Mouse (Mus musculus): ENCODE data around the gene C1qb. TPM values are rescaled to one million over a fixed set of nuclear protein-coding genes. Genes with fewer than 3 reads are reported as not detected.

C1qb gene
- polyA plus RNA-seq, 1 experiment from 2014 or later, result 28.9 TPM

- Histone ChIP-seq H3K4me2 (ENCODE audit: low read depth, low read length) (no peak overlapping the region), H3K27ac (replicated peaks; ENCODE audit: low read depth, low read length) (no peak overlapping the region), H3K36me3 (replicated peaks; ENCODE audit: control insufficient read depth, insufficient read depth, low read depth, low read length) (no peaks in the 10 kb centered on the region), H3K27me3 (ENCODE audit: control insufficient read depth, insufficient read depth, low read length) (no peaks in the 10 kb centered on the region), H3K9ac (replicated peaks; ENCODE audit: low read length) (no peak overlapping the region), H3K4me3 (ENCODE audit: low read depth, low read length) (no peak overlapping the region), H3K9me3 (replicated peaks; ENCODE audit: control insufficient read depth, low read length) (no peaks in the 10 kb centered on the region), H3K4me1 (ENCODE audit: control insufficient read depth, insufficient read depth, low read length) (peaks cover 13% of the 10 kb centered on the region)
- WGBS, result 65% methylated on average over 9 of the region's 9 CpGs
- DNase-seq (ENCODE audit: low spot score) (no peak), ATAC-seq (replicated peaks; ENCODE audit: insufficient number of reproducible peaks, low FRiP score, low TSS enrichment, low read depth) (no peak)
Observed at GRCm38 (mm10) chr4:136838462-136838861, 47.5 kb downstream of the C1qb start.

- Histone ChIP-seq H3K9ac (replicated peaks; ENCODE audit: low read length) (no peak overlapping the region), H3K9me3 (replicated peaks; ENCODE audit: control insufficient read depth, low read length) (no peaks in the 10 kb centered on the region), H3K4me1 (ENCODE audit: control insufficient read depth, insufficient read depth, low read length) (peaks cover 13% of the 10 kb centered on the region), H3K27me3 (ENCODE audit: control insufficient read depth, insufficient read depth, low read length) (no peaks in the 10 kb centered on the region), H3K36me3 (replicated peaks; ENCODE audit: control insufficient read depth, insufficient read depth, low read depth, low read length) (no peaks in the 10 kb centered on the region), H3K27ac (replicated peaks; ENCODE audit: low read depth, low read length) (no peak overlapping the region), H3K4me2 (ENCODE audit: low read depth, low read length) (no peak overlapping the region), H3K4me3 (ENCODE audit: low read depth, low read length) (no peak overlapping the region)
- 81% methylated on average over 9 of the region's 9 CpGs for WGBS
- ATAC-seq (replicated peaks; ENCODE audit: insufficient number of reproducible peaks, low FRiP score, low TSS enrichment, low read depth) (no peak), DNase-seq (ENCODE audit: low spot score) (no peak)
Observed at GRCm38 (mm10) chr4:136838026-136838425, 48.0 kb downstream of the C1qb start.

GRCm38 (mm10) chr4:136836387-136836931, 49.5 kb downstream of the C1qb start:
- H3K27me3 ChIP-seq (ENCODE audit: control insufficient read depth, insufficient read depth, low read length), result no peaks in the 10 kb centered on the region
- DNase-seq (ENCODE audit: low spot score), result peak; percentile 70
- peak overlapping the region; percentile 94 for H3K27ac ChIP-seq (replicated peaks; ENCODE audit: low read depth, low read length)
- peak overlapping the region; percentile 98 for H3K4me2 ChIP-seq (ENCODE audit: low read depth, low read length)
- WGBS, result under 1% methylated on average over 26 of the region's 27 CpGs
- no peaks in the 10 kb centered on the region for H3K36me3 ChIP-seq (replicated peaks; ENCODE audit: control insufficient read depth, insufficient read depth, low read depth, low read length)
- ATAC-seq (replicated peaks; ENCODE audit: insufficient number of reproducible peaks, low FRiP score, low TSS enrichment, low read depth), result peak; percentile 61
- peak overlapping the region; percentile 94 for H3K9ac ChIP-seq (replicated peaks; ENCODE audit: low read length)
- H3K9me3 ChIP-seq (replicated peaks; ENCODE audit: control insufficient read depth, low read length), result no peaks in the 10 kb centered on the region
- H3K4me3 ChIP-seq (ENCODE audit: low read depth, low read length), result peak overlapping the region; percentile 92
- H3K4me1 ChIP-seq (ENCODE audit: control insufficient read depth, insufficient read depth, low read length), result peaks cover 13% of the 10 kb centered on the region

GRCm38 (mm10) chr4:136835621-136836386, 50.2 kb downstream of the C1qb start, which contains the start of gene Ephb2:
Gene Ephb2 (minus strand): TSS chr4:136835988.
- no peaks in the 10 kb centered on the region for H3K36me3 ChIP-seq (replicated peaks; ENCODE audit: control insufficient read depth, insufficient read depth, low read depth, low read length)
- peak within 1 kb of the TSS; percentile 94 for H3K9ac ChIP-seq (replicated peaks; ENCODE audit: low read length)
- DNase-seq (ENCODE audit: low spot score) (peak; percentile 84), ATAC-seq (replicated peaks; ENCODE audit: insufficient number of reproducible peaks, low FRiP score, low TSS enrichment, low read depth) (peak; percentile 64)
- WGBS, result under 1% methylated on average over 70 of the region's 88 CpGs
- H3K4me1 ChIP-seq (ENCODE audit: control insufficient read depth, insufficient read depth, low read length), result peaks cover 13% of the 10 kb centered on the region
- peak within 1 kb of the TSS; percentile 98 for H3K4me2 ChIP-seq (ENCODE audit: low read depth, low read length)
- no peaks in the 10 kb centered on the region for H3K9me3 ChIP-seq (replicated peaks; ENCODE audit: control insufficient read depth, low read length)
- H3K4me3 ChIP-seq (ENCODE audit: low read depth, low read length), result peak within 1 kb of the TSS; percentile 92
- H3K27me3 ChIP-seq (ENCODE audit: control insufficient read depth, insufficient read depth, low read length), result no peaks in the 10 kb centered on the region
- H3K27ac ChIP-seq (replicated peaks; ENCODE audit: low read depth, low read length), result peak within 1 kb of the TSS; percentile 94

- Histone ChIP-seq H3K9me3 (replicated peaks; ENCODE audit: control insufficient read depth, low read length) (no peaks in the 10 kb centered on the region), H3K4me1 (ENCODE audit: control insufficient read depth, insufficient read depth, low read length) (peaks cover 16% of the 10 kb centered on the region), H3K36me3 (replicated peaks; ENCODE audit: control insufficient read depth, insufficient read depth, low read depth, low read length) (no peaks in the 10 kb centered on the region), H3K9ac (replicated peaks; ENCODE audit: low read length) (peak overlapping the region; percentile 94), H3K27ac (replicated peaks; ENCODE audit: low read depth, low read length) (peak overlapping the region; percentile 94), H3K4me2 (ENCODE audit: low read depth, low read length) (peak overlapping the region; percentile 98), H3K27me3 (ENCODE audit: control insufficient read depth, insufficient read depth, low read length) (no peaks in the 10 kb centered on the region), H3K4me3 (ENCODE audit: low read depth, low read length) (peak overlapping the region; percentile 92)
- ATAC-seq (replicated peaks; ENCODE audit: insufficient number of reproducible peaks, low FRiP score, low TSS enrichment, low read depth) (0 out of 2 replicates have a peak, but pooled peaks have one; percentile 10), DNase-seq (ENCODE audit: low spot score) (peak; percentile 40)
- under 1% methylated on average over 65 of the region's 76 CpGs for WGBS
Observed at GRCm38 (mm10) chr4:136834815-136835620, 51.0 kb downstream of the C1qb start.

GRCm38 (mm10) chr4:136834439-136834814, 51.6 kb downstream of the C1qb start:
- H3K4me2 ChIP-seq (ENCODE audit: low read depth, low read length), result peak overlapping the region; percentile 98
- H3K4me3 ChIP-seq (ENCODE audit: low read depth, low read length), result peak overlapping the region; percentile 92
- H3K27me3 ChIP-seq (ENCODE audit: control insufficient read depth, insufficient read depth, low read length), result no peaks in the 10 kb centered on the region
- 15% methylated on average over 12 of the region's 12 CpGs for WGBS
- ATAC-seq (replicated peaks; ENCODE audit: insufficient number of reproducible peaks, low FRiP score, low TSS enrichment, low read depth), result no peak
- no peaks in the 10 kb centered on the region for H3K36me3 ChIP-seq (replicated peaks; ENCODE audit: control insufficient read depth, insufficient read depth, low read depth, low read length)
- no peak overlapping the region for H3K27ac ChIP-seq (replicated peaks; ENCODE audit: low read depth, low read length)
- DNase-seq (ENCODE audit: low spot score), result peak; percentile 26
- H3K9me3 ChIP-seq (replicated peaks; ENCODE audit: control insufficient read depth, low read length), result no peaks in the 10 kb centered on the region
- peaks cover 22% of the 10 kb centered on the region for H3K4me1 ChIP-seq (ENCODE audit: control insufficient read depth, insufficient read depth, low read length)
- peak overlapping the region; percentile 94 for H3K9ac ChIP-seq (replicated peaks; ENCODE audit: low read length)

- no peak for DNase-seq (ENCODE audit: low spot score)
- H3K4me2 ChIP-seq (ENCODE audit: low read depth, low read length), result peak overlapping the region; percentile 98
- peak overlapping the region; percentile 92 for H3K4me3 ChIP-seq (ENCODE audit: low read depth, low read length)
- peak overlapping the region; percentile 94; the same call in 1 of the 2 replicates for H3K9ac ChIP-seq (replicated peaks; ENCODE audit: low read length)
- 60% methylated on average over 21 of the region's 21 CpGs for WGBS
- no peaks in the 10 kb centered on the region for H3K27me3 ChIP-seq (ENCODE audit: control insufficient read depth, insufficient read depth, low read length)
- H3K9me3 ChIP-seq (replicated peaks; ENCODE audit: control insufficient read depth, low read length), result no peaks in the 10 kb centered on the region
- ATAC-seq (replicated peaks; ENCODE audit: insufficient number of reproducible peaks, low FRiP score, low TSS enrichment, low read depth), result no peak
- H3K4me1 ChIP-seq (ENCODE audit: control insufficient read depth, insufficient read depth, low read length), result peaks cover 22% of the 10 kb centered on the region
- H3K27ac ChIP-seq (replicated peaks; ENCODE audit: low read depth, low read length), result no peak overlapping the region
- no peaks in the 10 kb centered on the region for H3K36me3 ChIP-seq (replicated peaks; ENCODE audit: control insufficient read depth, insufficient read depth, low read depth, low read length)
Observed at GRCm38 (mm10) chr4:136833619-136834351, 52.2 kb downstream of the C1qb start.
